Mouse (Mus musculus): ENCODE results near the gene Usp20. TPM values are rescaled to one million over a fixed set of nuclear protein-coding genes. Genes with fewer than 3 reads are reported as not detected.

Usp20 gene
- polyA plus RNA-seq, 1 experiment from 2014 or later = 42.4 TPM

DNA sequence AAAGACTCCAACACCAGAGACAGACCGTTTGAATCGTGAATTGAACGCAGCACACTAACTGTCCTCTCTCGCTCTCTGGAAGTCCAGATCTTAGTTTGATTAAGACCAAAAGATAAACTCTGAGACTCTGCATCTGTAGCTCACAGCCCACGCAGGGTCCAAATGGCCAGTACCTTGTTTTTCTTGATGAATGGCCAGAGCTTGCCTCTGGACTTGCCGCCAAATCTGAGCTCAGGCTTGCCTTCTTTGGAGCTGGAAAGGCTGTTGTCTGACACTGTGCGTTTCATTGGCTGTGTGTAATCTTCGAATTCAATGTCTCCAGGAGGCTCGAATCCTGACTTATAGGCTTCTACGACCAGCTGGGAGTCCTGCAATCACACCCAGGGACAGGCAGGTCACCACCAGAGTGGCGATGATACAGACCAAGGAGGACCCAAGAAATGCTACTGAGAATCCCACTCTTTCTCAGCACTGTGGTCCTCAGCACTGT, 71.8 kb downstream of the Usp20 start:
- H3K36me3 ChIP-seq = peaks cover 51% of the 10 kb centered on the region

DNA sequence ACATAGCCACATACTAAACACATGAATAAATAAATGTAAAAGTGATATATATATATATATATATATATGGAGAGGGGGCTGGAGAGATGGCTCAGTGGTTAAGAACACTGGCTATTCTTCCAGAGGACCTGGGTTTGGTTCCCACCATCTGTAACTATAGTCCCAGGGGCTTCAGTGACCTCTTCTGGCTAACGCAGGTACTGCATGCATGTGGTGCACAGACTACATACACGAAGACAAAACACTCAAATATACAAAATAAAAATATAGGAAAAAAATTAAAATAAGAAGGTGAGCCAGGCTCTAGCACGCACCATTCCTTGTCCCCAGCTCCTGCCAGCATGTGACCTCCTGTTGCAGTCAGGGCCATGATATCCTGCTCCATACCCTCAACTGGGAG, 74.0 kb downstream of the Usp20 start:
- peaks cover 51% of the 10 kb centered on the region for H3K36me3 ChIP-seq
- H3K27ac ChIP-seq = no peak overlapping the region
- WGBS = 100% methylated on average over 3 of the region's 3 CpGs
- no peak overlapping the region for H3K4me2 ChIP-seq
- no peak for ATAC-seq (ENCODE audit: low FRiP score)
- H3K27me3 ChIP-seq = no peaks in the 10 kb centered on the region
- H3K9ac ChIP-seq = no peak overlapping the region
- H3K9me3 ChIP-seq = no peaks in the 10 kb centered on the region
- H3K4me1 ChIP-seq (replicated peaks) = peaks cover 6% of the 10 kb centered on the region; the same call in 1 of the 2 replicates
- no peak overlapping the region for H3K4me3 ChIP-seq

More for the DNA sequence above, 71.8 kb downstream of the Usp20 start:
- 89% methylated on average over 11 of the region's 11 CpGs for WGBS
- H3K9me3 ChIP-seq = no peaks in the 10 kb centered on the region
- no peak for ATAC-seq (ENCODE audit: low FRiP score)
- H3K4me1 ChIP-seq (replicated peaks) = peaks cover 6% of the 10 kb centered on the region; the same call in 1 of the 2 replicates
- no peak overlapping the region for H3K4me2 ChIP-seq
- no peak overlapping the region for H3K9ac ChIP-seq
- H3K27me3 ChIP-seq = no peaks in the 10 kb centered on the region
- H3K27ac ChIP-seq = no peak overlapping the region
- H3K4me3 ChIP-seq = no peak overlapping the region

DNA sequence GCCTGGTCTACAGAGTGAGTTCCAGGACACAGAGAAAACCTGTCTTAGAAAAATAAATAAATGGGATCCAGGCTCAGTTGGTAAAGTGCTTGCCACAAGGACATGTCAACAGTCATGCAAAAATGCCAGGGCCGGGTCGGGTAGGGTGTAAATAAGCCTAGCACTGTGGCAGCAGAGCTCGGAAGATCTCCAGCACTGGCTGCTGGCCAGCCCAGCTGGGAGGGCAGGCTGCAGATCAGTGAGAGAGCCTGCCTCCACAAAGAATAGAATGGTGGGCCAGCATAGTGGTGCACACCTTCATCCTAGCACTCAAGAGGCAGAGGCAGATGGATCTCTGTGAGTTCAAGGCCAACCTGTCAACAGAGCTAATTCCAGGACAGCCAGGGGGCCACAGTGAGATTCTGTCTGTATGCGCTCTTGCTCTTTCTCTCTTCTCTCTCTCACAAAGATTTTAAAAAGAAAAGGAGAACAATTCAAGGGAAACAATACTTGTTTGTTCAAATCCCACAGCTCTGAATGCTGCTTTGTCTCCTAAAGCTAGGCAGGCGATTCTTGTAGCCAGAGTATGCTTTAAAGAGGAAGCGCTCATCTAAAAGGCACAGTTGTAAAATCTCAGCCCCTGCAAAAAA, 75.6 kb downstream of the Usp20 start:
- no peak overlapping the region for H3K4me3 ChIP-seq
- H3K4me2 ChIP-seq = no peak overlapping the region
- H3K36me3 ChIP-seq = peaks cover 47% of the 10 kb centered on the region
- H3K9me3 ChIP-seq = no peaks in the 10 kb centered on the region
- WGBS = 69% methylated on average over 6 of the region's 6 CpGs
- H3K27me3 ChIP-seq = no peaks in the 10 kb centered on the region
- ATAC-seq (ENCODE audit: low FRiP score) = no peak
- H3K27ac ChIP-seq = no peak overlapping the region
- H3K9ac ChIP-seq = no peak overlapping the region
- H3K4me1 ChIP-seq (replicated peaks) = peaks cover 6% of the 10 kb centered on the region; the same call in 1 of the 2 replicates

DNA sequence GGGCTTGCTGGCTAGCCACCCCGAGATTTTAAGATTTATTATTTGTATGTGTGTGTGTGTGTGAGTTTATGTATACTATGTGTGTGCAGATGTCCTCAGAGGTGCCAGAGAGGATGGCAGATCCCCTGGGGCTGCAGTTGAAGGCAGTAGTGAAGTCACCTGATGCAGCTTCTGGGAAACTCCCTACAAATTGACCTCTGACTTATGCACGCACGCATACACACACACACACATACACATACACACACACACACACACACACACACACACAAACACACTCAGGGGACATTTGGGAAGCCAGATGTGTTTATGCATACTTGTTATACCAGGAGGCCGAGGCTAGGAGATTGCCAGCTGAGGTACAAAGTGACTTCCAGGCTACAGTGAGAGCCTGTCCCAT, 76.4 kb downstream of the Usp20 start:
- WGBS = 94% methylated on average over 4 of the region's 4 CpGs
- no peak for ATAC-seq (ENCODE audit: low FRiP score)
- Histone ChIP-seq H3K4me3 (no peak overlapping the region), H3K9ac (no peak overlapping the region), H3K4me2 (no peak overlapping the region), H3K27ac (no peak overlapping the region), H3K36me3 (peaks cover 42% of the 10 kb centered on the region), H3K9me3 (no peaks in the 10 kb centered on the region), H3K27me3 (no peaks in the 10 kb centered on the region), H3K4me1 (replicated peaks) (peaks cover 6% of the 10 kb centered on the region; the same call in 1 of the 2 replicates)

DNA sequence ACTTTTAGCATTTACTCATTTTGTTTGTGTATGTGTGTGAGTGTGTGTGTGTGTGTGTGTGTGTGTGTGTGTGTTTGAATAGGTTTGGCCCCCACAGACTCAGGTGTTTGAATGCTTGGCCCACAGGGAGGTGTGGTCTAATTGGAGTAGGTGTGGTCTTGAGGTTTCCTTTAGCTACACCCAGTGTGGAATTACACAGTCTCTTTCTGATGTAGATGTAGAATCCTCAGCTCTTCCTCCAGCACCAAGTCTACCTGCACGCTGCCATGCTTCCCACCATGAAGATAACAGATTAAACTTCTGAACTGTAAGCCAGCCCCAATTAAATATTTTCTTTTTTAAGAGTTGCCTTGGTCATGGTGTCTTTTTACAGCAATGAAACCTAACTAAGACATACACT, 78.2 kb downstream of the Usp20 start:
- Histone ChIP-seq H3K9me3 (no peaks in the 10 kb centered on the region), H3K4me1 (replicated peaks) (peaks cover 6% of the 10 kb centered on the region; the same call in 1 of the 2 replicates), H3K4me2 (no peak overlapping the region), H3K36me3 (peaks cover 29% of the 10 kb centered on the region), H3K9ac (no peak overlapping the region), H3K27me3 (no peaks in the 10 kb centered on the region), H3K27ac (no peak overlapping the region), H3K4me3 (no peak overlapping the region)
- ATAC-seq (ENCODE audit: low FRiP score) = no peak
- WGBS = 87% methylated on average over 1 of the region's 1 CpGs

DNA sequence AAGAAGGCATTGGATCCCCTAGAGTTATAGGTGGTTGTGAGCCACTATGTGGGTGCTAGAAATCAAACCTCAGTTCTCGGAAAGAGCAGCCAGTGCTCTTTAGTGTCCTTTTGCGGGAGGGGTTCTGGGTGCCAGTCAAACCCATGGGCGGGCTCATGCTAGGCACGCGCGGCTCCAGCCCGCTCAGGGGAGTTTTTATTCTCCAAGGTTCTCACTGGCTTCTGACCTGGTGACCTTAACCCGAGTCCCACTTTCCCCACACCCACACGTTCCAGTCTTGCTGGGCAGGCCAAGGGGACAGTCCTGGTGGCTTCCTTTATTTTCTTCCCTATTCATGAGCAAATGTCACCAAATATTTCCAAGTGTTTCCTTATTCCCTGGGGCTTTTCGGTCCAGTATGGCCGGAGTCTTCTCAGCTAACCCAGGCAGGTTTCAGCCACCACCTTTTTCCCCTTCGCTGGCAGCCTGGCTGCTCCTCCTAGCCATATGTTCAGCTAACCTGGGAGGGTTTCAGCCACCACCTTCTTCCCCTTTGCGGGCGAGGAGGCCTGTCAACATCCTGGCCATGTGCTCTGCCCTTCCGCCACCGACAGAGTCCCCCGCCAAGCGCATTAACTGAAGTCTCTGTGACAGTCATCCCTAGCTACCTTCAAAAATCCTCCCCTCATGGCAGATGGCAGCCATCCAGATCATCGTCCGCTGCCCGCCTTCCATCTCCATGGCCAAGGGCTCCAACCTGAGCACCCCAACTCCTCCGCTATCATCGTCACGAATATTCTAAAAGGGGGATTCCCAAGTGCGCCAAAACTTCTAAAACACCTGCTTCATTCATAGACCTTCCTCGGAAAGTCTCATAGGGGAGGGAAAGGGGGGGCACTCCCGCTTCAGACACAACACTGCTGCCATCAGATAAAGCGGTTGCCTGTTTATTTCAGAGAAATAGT, 79.0 kb downstream of the Usp20 start:
- 86% methylated on average over 28 of the region's 28 CpGs for WGBS
- no peak overlapping the region for H3K4me2 ChIP-seq
- no peak for ATAC-seq (ENCODE audit: low FRiP score)
- H3K9me3 ChIP-seq = no peaks in the 10 kb centered on the region
- H3K4me1 ChIP-seq (replicated peaks) = peaks cover 6% of the 10 kb centered on the region; the same call in 1 of the 2 replicates
- H3K27ac ChIP-seq = no peak overlapping the region
- H3K9ac ChIP-seq = no peak overlapping the region
- peaks cover 21% of the 10 kb centered on the region for H3K36me3 ChIP-seq
- H3K27me3 ChIP-seq = no peaks in the 10 kb centered on the region
- H3K4me3 ChIP-seq = no peak overlapping the region

DNA sequence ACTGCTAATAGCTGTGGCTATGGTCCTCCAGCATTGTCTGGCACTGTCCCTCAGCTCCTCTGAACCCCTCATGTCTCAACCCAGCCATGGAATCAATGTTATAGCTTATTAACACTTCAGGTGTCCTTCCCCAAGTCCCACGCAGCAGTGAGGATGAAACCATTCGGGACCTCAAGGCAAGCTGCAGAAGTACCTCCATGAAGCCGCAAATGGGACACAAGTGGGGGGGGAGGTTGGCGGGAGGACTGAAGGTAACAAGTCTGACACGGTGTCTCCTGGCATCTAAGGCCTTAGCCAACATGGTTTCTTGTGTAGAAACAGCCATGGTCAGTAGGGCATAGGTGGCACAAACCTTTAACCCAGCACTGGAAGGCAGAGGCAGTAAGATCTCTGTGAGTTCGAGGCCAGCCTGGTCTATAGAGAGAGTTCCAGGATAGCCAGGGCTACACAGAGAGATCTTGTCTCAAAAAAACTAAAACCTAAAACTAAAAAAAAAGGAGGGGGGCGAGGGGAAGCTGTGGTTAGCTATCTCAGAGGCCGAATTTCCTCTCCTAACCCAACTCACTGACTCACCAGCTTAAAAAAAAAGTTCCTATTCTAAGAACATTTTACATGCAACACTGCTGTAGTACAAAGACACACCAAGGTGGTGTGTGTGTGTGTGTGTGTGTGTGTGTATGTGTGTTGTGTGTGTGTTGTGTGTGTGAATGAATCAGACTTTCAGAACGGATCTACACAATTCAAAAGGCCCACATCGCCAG, 80.0 kb downstream of the Usp20 start:
- Histone ChIP-seq H3K4me3 (no peak overlapping the region), H3K4me1 (replicated peaks) (peaks cover 12% of the 10 kb centered on the region), H3K9me3 (no peaks in the 10 kb centered on the region), H3K36me3 (peaks cover 11% of the 10 kb centered on the region; the same call in 1 of the 2 replicates), H3K27me3 (no peaks in the 10 kb centered on the region), H3K27ac (no peak overlapping the region), H3K9ac (no peak overlapping the region), H3K4me2 (no peak overlapping the region)
- 96% methylated on average over 10 of the region's 10 CpGs for WGBS
- ATAC-seq (ENCODE audit: low FRiP score) = no peak

DNA sequence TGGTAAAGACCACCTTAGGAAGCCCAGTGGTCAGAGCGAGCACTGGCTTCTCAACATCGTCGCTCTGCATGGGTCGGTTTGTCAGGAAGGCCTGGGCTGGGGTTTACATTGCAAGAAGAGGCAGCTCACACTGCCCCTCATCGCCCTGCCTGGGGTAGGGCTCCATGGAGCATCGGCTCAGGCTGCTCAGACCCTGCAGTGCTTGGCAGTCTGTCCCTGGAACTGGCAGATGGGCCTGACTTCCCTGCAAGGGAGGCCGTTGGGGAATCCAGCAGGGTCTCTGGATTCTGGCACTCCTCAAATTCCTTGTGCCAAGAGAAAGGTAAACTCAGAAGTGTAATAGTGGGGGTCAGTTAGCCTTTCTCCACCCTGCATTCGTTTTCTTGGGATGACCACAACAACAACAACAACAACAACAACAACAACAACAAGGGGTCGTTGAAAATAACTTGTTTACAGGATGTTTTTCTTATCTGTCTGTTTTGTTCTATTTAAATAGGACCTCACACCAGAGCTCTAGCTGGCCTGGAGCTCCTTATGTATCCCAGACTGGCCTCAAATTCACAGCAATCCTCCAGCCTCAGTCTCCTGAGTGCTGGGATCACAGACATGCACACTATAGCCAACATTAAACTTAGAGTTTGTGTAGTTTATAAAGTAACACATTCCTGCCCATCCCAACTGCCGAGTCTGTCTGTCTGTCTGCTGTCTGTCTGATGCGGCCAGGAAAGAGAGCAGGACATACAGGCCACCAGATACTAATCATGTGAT, 84.1 kb downstream of the Usp20 start:
- Histone ChIP-seq H3K4me3 (no peak overlapping the region), H3K9ac (no peak overlapping the region), H3K27me3 (no peaks in the 10 kb centered on the region), H3K9me3 (no peaks in the 10 kb centered on the region), H3K36me3 (peaks cover 4% of the 10 kb centered on the region; the same call in 1 of the 2 replicates), H3K4me1 (replicated peaks) (peaks cover 26% of the 10 kb centered on the region), H3K27ac (peak overlapping the region; percentile 83), H3K4me2 (no peak overlapping the region)
- ATAC-seq (ENCODE audit: low FRiP score) = no peak
- 80% methylated on average over 11 of the region's 11 CpGs for WGBS

DNA sequence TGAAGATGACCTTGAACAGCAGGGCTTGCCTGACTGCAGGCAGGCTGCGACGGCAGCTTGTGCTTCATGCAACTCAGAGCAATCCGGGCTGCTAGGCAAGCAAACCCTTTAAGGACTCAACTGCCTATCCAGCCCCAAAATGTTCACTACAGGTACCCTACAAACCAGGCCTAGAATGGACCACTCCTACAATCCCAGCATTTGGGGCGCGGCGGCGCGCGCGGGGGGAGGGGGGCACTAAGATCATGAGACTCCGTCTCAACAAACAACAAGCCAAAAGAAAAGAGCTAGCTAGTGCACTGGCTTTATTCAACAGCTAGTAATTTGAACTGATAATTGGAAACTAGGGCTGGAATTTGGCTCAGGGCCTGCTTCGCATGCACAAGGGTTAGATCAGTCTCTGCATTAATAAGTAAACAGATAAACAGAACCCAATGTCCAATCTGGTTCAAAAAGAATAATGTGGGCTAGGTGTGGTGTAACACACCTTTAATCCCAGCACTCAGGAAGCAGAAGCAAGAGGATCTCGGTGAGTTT, 85.0 kb downstream of the Usp20 start:
- H3K4me1 ChIP-seq (replicated peaks) = peaks cover 26% of the 10 kb centered on the region
- no peak overlapping the region for H3K4me3 ChIP-seq
- H3K4me2 ChIP-seq = no peak overlapping the region
- H3K36me3 ChIP-seq = peaks cover 5% of the 10 kb centered on the region
- no peaks in the 10 kb centered on the region for H3K9me3 ChIP-seq
- H3K27ac ChIP-seq = peak overlapping the region; percentile 83
- no peak for ATAC-seq (ENCODE audit: low FRiP score)
- no peak overlapping the region for H3K9ac ChIP-seq
- 75% methylated on average over 13 of the region's 13 CpGs for WGBS
- H3K27me3 ChIP-seq = no peaks in the 10 kb centered on the region

DNA sequence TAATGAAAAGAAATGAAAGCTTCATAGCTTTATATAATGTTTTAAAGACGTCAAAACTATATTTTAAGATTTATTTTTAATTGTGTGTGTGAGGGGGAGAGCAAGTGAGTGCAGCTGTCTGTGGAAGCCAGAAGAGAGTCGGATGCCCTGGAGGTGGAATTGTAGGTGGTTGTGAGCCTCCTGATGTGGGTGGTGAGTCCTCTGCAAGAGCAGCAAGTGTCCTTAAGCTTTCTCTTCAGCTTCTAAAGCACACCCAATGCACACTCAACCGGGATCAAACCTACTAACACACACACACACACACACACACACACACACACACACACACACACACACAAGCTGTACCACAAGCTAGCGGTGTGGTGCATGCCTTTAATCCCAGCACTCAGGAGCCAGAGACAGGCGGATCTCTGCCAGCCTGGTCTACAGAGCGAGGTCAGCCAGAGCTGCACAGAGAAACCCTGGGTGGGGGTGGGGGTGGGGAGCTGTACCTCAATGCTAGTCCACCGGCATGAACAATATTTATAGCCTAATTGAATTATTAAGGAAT, 85.7 kb downstream of the Usp20 start:
- Histone ChIP-seq H3K27ac (peak overlapping the region; percentile 83), H3K4me2 (no peak overlapping the region), H3K4me3 (no peak overlapping the region), H3K4me1 (replicated peaks) (peaks cover 26% of the 10 kb centered on the region), H3K9me3 (0 out of 2 replicates have a peak, but pooled peaks cover 2% of the 10 kb centered on the region), H3K9ac (no peak overlapping the region), H3K36me3 (peaks cover 12% of the 10 kb centered on the region), H3K27me3 (no peaks in the 10 kb centered on the region)
- 33% methylated on average over 7 of the region's 7 CpGs for whole genome bisulfite sequencing
- ATAC-seq (ENCODE audit: low FRiP score) = no peak

All from hindbrain, embryonic 13.5 days (tissue).